Mouse (Mus musculus) ZHBTc4 (cell line): ENCODE measurements around the gene Abcc6.
"Not testable (repeated sequence)": the region's sequence is repeated elsewhere in the genome, so short reads cannot be mapped to it uniquely, and the experiment has no call there.

Experiments
- DNase-seq: peaks from one replicate; pipeline ENCODE4 v3.0.0-alpha.2; 2011; ENCODE audit warnings: low read depth, low spot score

Abcc6 gene

GRCm38 (mm10) chr7:45933766-45934165, 96.3 kb downstream of the Abcc6 start:
- DNase-seq, result not testable (repeated sequence)

GRCm38 (mm10) chr7:45929688-45930087, 100.4 kb downstream of the Abcc6 start:
- DNase-seq, result no peak

- peak; percentile 53 for DNase-seq
These were observed 101.3 kb downstream of the Abcc6 start for GRCm38 (mm10) chr7:45928626-45929295.

- peak; percentile 83 for DNase-seq
These were observed 105.7 kb downstream of the Abcc6 start for GRCm38 (mm10) chr7:45924429-45924816.

DNA sequence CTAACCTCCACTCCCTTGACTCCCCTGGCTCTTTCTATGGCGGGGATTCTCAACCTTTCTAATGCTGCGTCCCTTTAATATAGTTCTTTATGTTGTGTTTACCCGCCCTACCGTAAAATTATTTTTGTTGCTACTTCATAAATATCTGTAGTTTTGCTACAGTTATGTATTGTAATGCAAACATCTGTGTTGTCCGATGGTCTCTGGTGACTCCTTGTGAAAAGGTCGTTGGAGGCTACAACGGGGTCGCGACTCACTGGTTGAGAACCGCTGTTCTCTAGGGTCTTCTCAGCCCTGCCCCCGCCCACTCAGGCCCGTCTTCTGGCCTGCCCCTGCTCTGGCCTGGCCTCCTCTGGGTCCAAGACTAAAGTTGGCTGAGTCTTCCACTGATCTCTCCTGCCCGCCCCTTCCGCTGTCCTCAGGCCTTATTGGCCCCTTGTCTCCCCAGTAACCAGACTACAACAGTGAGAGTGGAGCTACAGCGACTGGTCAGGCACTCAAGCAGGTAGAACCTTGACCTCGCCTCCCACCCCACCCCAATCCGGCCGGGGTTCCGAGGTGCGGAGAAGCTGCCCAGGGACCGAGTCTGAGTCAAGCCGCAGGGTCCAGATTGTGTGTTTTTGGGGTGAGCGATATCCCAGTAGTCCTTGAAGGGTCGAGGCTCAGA, 106.2 kb downstream of the Abcc6 start, which contains the start of gene Ccdc114:
Gene Ccdc114, plus strand, starts transcription at position 311 of the 667 bp plus-strand sequence.
- peak; percentile 87 for DNase-seq

DNA sequence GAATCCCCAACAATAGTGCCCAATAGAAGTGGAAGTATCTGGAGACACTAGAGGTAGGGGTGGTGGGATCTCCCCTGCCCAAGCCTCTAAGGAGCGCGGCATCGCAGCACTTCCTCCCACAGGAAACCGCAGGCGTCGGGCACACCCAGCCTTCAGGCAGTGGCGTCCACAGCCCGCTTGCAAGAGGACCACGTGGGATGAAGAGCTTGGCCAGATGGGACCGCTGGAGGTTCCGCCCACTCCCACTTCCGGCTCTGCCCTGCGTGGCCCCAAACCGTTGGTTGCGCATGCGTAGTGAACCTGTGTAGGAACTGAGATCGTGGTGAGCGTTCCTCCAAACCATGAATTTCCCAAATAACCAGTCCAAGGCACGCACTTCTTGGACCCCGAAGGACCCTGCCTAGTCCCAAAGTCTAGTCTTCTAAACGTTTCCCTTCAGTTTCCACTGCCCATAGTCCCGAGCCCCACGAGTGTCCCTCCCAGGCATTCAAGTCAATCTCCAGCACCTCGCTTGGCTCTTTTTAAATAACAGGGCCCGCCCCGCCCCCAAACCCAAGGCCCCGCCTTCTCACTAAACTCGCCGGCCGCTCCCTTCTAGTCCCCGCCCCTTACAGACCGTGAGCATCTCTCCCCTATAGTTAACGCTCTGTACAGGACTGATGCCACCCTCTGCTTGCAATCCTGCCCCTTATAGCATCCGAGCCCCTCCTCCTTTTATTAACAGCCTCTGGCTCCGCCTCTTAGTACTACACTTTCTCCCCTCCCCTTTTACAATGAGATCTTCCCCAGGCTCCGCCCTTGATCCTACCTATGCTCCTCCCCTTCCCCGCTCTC, 107.0 kb downstream of the Abcc6 start:
- DNase-seq, result peak; percentile 98

DNA sequence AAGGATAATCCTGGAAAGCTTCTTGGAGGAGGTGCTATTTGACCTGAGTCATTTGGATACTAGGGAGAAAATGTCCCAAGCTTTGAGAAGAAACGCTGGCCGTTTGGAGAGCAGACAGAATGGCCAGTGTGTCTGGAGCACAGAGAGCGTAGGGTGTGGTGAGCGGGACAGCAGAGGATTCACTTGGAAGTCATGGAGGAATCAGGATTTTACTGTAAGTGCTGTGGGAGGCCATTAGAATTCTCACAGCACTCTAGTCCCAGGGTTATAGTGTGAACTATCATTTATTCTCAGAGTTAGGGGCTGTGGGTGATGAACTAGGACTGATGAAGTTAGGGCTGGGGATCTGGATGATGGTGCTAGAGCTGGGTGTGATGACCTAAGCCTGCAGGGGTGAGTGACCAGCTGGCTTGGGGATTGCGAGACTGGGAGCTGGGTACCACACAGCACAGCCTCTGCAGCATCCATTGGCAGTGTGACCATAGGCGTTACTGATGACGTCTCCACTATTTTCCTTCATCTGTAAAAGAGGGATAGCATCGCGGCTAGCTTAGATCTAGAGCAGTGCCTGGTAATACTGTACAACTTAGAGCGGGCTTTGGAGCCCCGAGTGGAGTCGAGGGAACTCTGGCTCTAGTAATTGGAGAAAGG, 108.0 kb downstream of the Abcc6 start:
- DNase-seq, result no peak

DNA sequence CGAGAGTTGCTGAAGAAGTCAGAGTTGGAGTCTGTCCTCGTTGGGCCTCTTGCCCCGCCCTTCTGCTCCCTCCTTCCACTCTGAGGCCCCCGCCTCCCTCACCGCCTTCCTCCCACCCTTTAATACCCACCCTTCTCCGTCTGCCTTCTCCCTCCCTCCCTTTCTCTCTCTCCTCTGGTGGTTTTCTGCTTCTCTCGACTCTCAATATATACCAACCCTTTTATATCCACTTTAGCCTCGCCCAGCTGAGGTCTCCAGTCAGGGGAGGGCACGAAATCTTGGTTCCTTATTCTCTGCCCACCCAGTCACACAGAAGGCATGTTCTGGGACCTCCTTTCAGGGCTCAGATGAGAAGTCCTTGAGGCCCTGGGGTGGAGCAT, 108.9 kb downstream of the Abcc6 start, which contains the start of gene Emp3:
Gene Emp3, minus strand, starts transcription at position 163 of the 380 bp plus-strand sequence.
- DNase-seq, result no peak

GRCm38 (mm10) chr7:45920583-45921241, 109.4 kb downstream of the Abcc6 start:
- no peak for DNase-seq

- DNase-seq, result no peak
These were observed 110.3 kb downstream of the Abcc6 start for GRCm38 (mm10) chr7:45919761-45920160.

DNA sequence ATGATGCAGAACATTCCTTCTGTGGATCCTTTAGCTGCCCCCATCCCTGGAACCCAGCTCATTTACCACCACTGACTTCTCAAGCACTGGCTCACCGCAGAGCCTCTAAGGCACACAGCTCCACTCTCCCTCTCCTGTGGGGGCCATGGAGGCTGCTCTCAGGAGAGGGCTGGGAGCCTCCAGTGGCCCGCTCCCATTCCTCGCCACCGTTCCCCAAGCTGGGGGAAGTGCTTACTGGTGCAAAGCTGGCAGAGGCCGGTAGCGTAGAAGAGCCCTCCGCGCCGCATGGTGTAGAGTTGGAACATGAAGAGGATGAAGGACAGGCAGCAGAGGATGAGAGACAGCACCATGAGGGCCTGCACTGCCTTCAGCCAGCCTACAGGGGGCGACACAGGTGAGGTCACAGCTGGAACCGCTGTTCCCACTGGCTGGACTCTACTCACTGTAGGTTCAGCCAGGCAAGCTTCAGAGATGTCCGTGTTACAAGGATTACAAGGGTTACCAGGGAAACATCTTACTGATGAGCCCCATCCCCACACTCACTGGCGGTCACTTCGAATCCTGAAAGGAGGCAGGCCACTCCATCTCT, 110.9 kb downstream of the Abcc6 start:
- peak; percentile 66 for DNase-seq

DNA sequence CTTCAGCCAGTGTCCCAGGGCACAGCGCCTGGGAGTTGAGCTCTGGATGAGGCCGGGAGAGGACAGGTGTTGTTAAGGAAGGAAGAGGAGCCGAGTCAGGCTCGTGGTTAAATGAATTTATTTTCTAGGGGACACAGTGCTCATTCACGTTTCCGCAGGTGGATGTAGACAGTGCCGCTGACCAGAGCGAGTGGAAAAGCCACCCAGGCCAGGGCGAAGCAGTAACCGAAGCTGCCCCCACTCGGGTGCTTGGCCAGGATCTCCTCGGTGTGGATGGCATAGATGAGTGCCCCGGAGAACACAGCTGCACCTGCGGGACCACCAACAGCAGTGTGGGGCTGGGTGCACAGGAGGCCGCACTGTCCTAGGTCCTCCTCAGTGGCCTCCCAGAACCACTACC, 112.2 kb downstream of the Abcc6 start:
- DNase-seq, result no peak
